Mouse (Mus musculus) olfactory bulb, adult 2 months (tissue): ENCODE measurements around the gene Lamc1. TPM values are rescaled to one million over a fixed set of nuclear protein-coding genes. Genes with fewer than 3 reads are reported as not detected.
A peak's percentile ranks its signal among the peaks of the same experiment; 100 is the strongest.

Experiments used
- H3K27ac ChIP-seq: fragments of 200-500 bp; 2 replicates; pipeline ENCODE4 v1.5.1; 2012; ENCODE audit warnings: low read depth, low read length; ENCODE audit not compliant: insufficient read depth
- H3K4me1 ChIP-seq: fragments of 200-500 bp; 2 replicates; pipeline ENCODE4 v1.6.1; 2012; ENCODE audit warnings: low read length; ENCODE audit not compliant: control insufficient read depth, insufficient read depth
- H3K4me3 ChIP-seq: fragments of 200-500 bp; 2 replicates; pipeline ENCODE4 v1.5.1; 2012; ENCODE audit warnings: mild to moderate bottlenecking, low read depth, low read length, moderate library complexity; ENCODE audit not compliant: insufficient read depth
- CTCF ChIP-seq: fragments of 200-500 bp; IDR thresholded peaks from 2 replicates; pipeline ENCODE4 v1.5.1; 2012; ENCODE audit warnings: low read depth, mild to moderate bottlenecking, low read length, moderate library complexity; ENCODE audit not compliant: insufficient read depth
- POLR2A ChIP-seq: fragments of 200-500 bp; IDR thresholded peaks from 2 replicates; pipeline ENCODE4 v1.6.1; 2012; ENCODE audit warnings: mild to moderate bottlenecking, low read depth, low read length, moderate library complexity; ENCODE audit not compliant: insufficient read depth
- WGBS: fragments of 180-500 bp; shearing (Covaris S2); methylation state at CpG from one replicate; pipeline ENCODE4 v1.1.7; 2018; 5-methylcytosine and 5-hydroxymethylcytosine counted together
- polyA plus RNA-seq: library from polyadenylated mRNA; stranded (reverse); fragments of >200 nt; gene quantifications from 2 replicates; pipeline ENCODE4 v1.2.4, GENCODE M21; 2012; ENCODE audit warnings: low replicate concordance; ENCODE audit not compliant: missing spikeins, insufficient read depth, insufficient read length

Gene Lamc1
- polyA plus RNA-seq, 1 experiment: not detected

DNA sequence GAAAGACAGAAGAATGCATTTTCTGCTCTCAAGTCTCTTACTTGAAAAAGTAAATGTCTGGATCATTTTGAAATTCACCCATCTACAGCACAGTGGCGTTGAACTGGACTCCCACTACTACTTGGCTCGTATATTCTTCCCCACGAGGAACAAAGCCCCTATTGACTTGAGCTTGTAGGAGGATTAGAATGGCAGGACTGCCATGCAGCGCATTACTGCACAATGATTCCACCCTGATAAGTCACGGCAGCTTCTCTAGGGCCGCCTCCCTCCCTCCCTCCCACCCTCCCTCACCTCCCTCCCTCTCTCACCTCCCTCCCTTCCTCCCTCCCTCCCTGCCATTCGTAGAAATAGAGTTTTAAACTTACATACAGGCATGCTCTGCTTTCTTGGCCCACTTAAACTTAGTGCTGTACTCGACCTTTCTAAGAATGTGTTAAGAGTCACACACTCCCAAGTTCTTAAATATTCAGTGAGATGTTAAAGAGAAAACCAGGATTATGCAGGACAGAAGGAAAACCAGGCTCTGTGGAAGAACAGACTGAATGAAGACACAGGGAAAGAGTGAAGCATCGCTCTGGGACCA, 54.5 kb downstream of the Lamc1 start:
- 51% methylated on average over 9 of the region's 9 CpGs for WGBS
- Histone ChIP-seq H3K27ac (peak overlapping the region; percentile 33; the same call in 1 of the 2 replicates), H3K4me3 (no peak overlapping the region), H3K4me1 (peaks cover 4% of the 10 kb centered on the region; the same call in 1 of the 2 replicates)
- TF ChIP-seq POLR2A (no peak), CTCF (no peak)

GRCm38 (mm10) chr1:153275466-153275865, 57.1 kb downstream of the Lamc1 start:
- no peak overlapping the region for H3K4me3 ChIP-seq
- TF ChIP-seq POLR2A: no peak
- TF ChIP-seq CTCF: no peak
- H3K4me1 ChIP-seq: no peaks in the 10 kb centered on the region
- WGBS: 71% methylated on average over 5 of the region's 5 CpGs
- H3K27ac ChIP-seq: no peak overlapping the region

- 59% methylated on average over 6 of the region's 6 CpGs for WGBS
- Histone ChIP-seq H3K4me3 (no peak overlapping the region), H3K4me1 (no peaks in the 10 kb centered on the region)
Measured at GRCm38 (mm10) chr1:153274611-153275010, 58.0 kb downstream of the Lamc1 start.

DNA sequence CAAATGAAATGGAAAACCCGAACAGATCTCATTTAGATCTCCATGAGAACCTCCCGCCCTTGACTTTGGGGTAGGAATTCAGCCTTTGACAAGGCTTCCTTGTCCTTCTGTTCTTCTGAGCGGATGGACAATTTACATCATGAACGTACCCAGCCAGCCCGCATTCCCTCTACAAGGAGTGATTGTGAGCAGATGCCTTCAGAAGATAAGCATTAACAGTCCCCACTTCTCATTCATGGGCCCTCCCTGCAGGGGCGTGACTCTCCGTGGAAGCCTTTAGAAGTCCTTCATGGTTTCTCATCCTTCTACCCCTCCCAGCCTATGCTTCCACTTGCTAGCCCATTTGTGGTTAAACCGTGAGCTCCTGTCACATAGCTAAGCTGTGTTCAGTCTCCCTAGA, 58.9 kb downstream of the Lamc1 start:
- Histone ChIP-seq H3K4me1 (no peaks in the 10 kb centered on the region), H3K27ac (no peak overlapping the region), H3K4me3 (no peak overlapping the region)
- TF ChIP-seq CTCF (no peak), POLR2A (no peak)
- 76% methylated on average over 8 of the region's 8 CpGs for WGBS

More at GRCm38 (mm10) chr1:153274611-153275010, 58.0 kb downstream of the Lamc1 start:
- TF ChIP-seq CTCF (no peak), POLR2A (no peak)
- no peak overlapping the region for H3K27ac ChIP-seq

DNA sequence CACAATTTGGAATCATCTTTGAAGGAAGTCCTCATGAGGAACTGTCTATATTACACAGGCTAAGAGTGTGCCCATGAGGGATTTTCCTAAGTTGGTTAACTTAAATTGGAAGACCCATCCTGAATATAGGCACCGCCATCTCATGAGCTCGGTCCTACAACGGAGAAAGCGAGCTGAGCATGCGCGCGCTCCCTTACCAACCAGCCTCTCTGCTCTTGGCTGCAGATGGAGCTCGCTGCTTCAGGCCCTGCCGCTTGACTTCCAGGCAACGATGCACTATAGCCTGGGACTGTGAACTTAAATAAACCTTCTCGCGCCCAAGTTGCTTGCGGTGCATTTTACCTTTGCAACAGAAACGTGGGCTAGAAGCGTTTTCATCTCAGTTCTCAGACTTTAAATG, 61.8 kb downstream of the Lamc1 start:
- Histone ChIP-seq H3K27ac (no peak overlapping the region), H3K4me1 (no peaks in the 10 kb centered on the region), H3K4me3 (no peak overlapping the region)
- TF ChIP-seq POLR2A: no peak
- TF ChIP-seq CTCF: no peak
- 92% methylated on average over 15 of the region's 15 CpGs for WGBS

DNA sequence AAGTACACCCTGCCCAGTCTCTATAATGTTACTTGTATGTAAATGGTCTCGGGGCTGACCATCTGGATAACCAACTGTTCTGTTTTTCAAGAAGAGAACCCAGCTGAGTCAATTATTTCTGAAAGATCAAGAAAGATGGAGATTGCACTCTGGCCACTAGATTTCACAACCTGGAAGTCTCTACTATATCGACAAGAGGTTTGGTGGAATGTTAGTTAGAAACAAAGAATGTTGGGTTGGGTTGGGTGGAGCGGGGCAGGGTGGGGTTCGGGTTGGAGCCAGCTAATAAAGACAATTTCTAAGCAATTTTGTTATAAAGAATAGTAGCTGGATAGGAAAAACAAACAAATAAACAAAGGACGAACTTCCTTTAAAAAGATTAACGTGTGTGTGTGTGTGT, 62.9 kb downstream of the Lamc1 start:
- no peak overlapping the region for H3K27ac ChIP-seq
- 89% methylated on average over 6 of the region's 6 CpGs for WGBS

GRCm38 (mm10) chr1:153268806-153269309, 63.7 kb downstream of the Lamc1 start:
- no peak overlapping the region for H3K27ac ChIP-seq
- 91% methylated on average over 6 of the region's 6 CpGs for WGBS
- H3K4me1 ChIP-seq: peaks cover 3% of the 10 kb centered on the region; the same call in 1 of the 2 replicates
- TF ChIP-seq CTCF (no peak), POLR2A (no peak)
- H3K4me3 ChIP-seq: no peak overlapping the region

More for the DNA sequence above, 62.9 kb downstream of the Lamc1 start:
- TF ChIP-seq CTCF: no peak
- TF ChIP-seq POLR2A: no peak
- Histone ChIP-seq H3K4me1 (peaks cover 3% of the 10 kb centered on the region; the same call in 1 of the 2 replicates), H3K4me3 (no peak overlapping the region)

DNA sequence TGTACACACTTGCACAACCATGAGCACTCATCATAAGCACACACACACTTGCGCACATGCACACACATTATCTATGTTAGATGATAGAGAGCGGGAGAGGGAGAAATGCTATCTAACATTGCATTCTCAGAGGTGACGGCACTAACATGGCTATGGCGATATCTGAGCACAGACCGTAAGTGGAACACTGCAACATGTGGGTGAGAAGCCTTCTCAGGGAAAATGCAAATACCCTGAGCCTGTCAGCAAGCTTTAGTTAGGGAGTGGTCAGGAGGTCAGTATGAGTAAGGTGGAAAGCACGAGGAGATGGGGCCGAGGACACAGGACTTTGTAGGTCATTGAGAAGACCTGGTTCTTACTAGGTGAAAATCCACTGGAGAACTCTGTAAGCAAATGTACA, 64.3 kb downstream of the Lamc1 start:
- Histone ChIP-seq H3K4me1 (peaks cover 3% of the 10 kb centered on the region; the same call in 1 of the 2 replicates), H3K4me3 (no peak overlapping the region), H3K27ac (no peak overlapping the region)
- WGBS: 95% methylated on average over 7 of the region's 7 CpGs
- TF ChIP-seq CTCF: no peak
- TF ChIP-seq POLR2A: no peak

DNA sequence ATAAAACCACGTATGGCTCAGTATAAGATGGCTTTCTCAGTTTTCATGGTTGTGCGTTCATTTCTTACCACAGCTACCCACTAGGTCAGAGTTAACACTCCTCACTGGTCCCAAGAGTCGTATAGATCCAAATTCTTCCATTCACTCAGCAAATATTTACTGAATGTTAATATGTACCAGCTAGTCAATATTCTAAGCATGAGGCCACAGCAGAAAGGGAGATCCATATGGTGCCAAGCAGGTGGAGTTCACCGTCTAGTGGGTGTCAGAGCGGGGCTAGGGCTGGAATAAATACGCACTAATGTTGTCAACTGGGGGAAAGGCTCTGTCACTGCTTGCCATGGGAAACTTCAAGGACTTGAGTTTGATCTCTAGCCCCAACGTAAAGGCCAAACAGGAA, 64.9 kb downstream of the Lamc1 start:
- TF ChIP-seq POLR2A (no peak), CTCF (no peak)
- Histone ChIP-seq H3K27ac (no peak overlapping the region), H3K4me1 (peaks cover 6% of the 10 kb centered on the region), H3K4me3 (no peak overlapping the region)
- WGBS: 96% methylated on average over 7 of the region's 7 CpGs
